Mouse (Mus musculus): ENCODE measurements around the gene Trpv5. TPM values are rescaled to one million over a fixed set of nuclear protein-coding genes. Genes with fewer than 3 reads are reported as not detected.

The Trpv5 gene
- total RNA-seq, 2 experiments from 2014 or later = not detected

GRCm38 (mm10) chr6:41642765-41643164 is 37.8 kb downstream of the Trpv5 start:
- no peak for DNase-seq (ENCODE audit: low spot score in 2 of 2)
- intact Hi-C loops (cut with DNase I) = no loop called here

GRCm38 (mm10) chr6:41641173-41641866 is 39.2 kb downstream of the Trpv5 start:
- intact Hi-C loops (cut with DNase I) = no loop called here
- no peak for DNase-seq (ENCODE audit: low spot score in 2 of 2)

DNA sequence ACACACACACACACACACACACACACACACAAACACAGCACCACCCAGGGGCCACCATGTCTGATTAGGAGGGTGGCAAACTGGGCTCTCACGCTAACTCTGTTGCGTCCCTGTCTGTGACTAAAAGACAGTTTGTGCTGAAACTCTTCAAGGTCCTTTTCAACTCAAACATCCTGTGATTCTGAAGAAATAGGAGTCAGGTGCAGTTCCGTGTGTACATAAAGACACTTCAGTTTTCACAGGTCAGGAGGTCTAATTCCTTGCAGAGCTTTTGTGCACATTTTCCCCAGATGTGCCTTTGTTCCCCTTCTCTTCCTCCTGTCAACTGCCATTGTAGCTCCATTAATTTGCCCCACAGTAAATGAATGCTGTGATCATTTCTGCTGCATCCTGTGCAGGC is 40.1 kb downstream of the Trpv5 start:
- intact Hi-C loops (cut with DNase I) = no loop called here
- DNase-seq (ENCODE audit: low spot score in 2 of 2) = no peak

- intact Hi-C loops (cut with DNase I) = no loop called here
- no peak for DNase-seq (ENCODE audit: low spot score in 2 of 2)
Observed at GRCm38 (mm10) chr6:41637927-41638506, 42.6 kb downstream of the Trpv5 start.

GRCm38 (mm10) chr6:41637393-41637792 is 43.2 kb downstream of the Trpv5 start:
- intact Hi-C loops (cut with DNase I) = no loop called here

DNA sequence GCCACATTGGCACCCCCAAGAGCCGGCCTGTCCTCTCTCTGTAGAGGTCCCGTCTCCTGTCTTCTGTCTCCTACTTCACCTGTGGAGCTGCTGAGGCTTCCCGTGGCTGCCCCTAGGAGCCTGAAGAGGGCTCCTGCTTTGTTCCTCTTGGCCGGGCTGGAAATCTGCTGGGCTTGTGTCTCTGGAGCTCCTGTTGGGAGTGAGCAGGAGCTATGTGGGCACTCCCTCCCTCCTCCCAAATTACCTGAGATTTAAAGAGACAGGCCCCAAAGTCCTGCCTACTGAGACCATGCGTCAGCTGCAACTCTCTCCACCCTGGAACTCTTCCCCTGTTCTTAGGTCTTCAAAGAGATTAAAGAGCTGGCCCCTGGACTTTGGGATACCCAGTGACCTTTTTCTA is 44.4 kb downstream of the Trpv5 start, which contains the start of gene Trpv6:
TSS of gene Trpv6 (minus strand) at position 228 of the 400 bp plus-strand sequence.
- intact Hi-C loops (cut with DNase I) = no loop called here
- no peak for DNase-seq (ENCODE audit: low spot score in 2 of 2)

More at GRCm38 (mm10) chr6:41637393-41637792, 43.2 kb downstream of the Trpv5 start:
- DNase-seq (ENCODE audit: low spot score in 2 of 2) = no peak

DNA sequence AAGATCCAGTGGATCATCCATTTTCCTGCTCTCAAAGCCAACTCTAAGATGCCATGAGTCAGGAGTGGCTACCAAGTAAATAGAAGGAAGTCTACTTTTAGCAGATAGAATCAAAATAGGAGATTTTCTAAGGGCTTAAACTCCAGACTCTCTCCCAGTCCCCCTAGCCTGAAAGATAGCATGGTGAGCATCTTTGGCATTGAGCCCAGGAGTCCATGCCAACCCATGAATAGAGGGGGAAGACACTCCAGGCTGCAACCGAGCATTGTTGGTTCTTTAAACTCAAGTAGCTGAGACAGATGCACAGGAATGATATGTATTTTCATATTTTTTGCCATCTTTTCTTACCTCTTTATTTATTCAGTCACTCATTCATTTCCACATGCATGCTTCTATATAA is 45.4 kb downstream of the Trpv5 start:
- intact Hi-C loops (cut with DNase I) = no loop called here
- no peak for DNase-seq (ENCODE audit: low spot score in 2 of 2)

GRCm38 (mm10) chr6:41631549-41631948 is 49.0 kb downstream of the Trpv5 start:
- no peak for DNase-seq (ENCODE audit: low spot score in 2 of 2)
- intact Hi-C loops (cut with DNase I) = no loop called here

- no peak for DNase-seq (ENCODE audit: low spot score in 2 of 2)
- intact Hi-C loops (cut with DNase I) = no loop called here
Observed at GRCm38 (mm10) chr6:41630791-41631190, 49.8 kb downstream of the Trpv5 start.

- no peak for DNase-seq (ENCODE audit: low spot score in 2 of 2)
- intact Hi-C loops (cut with DNase I) = no loop called here
Observed at GRCm38 (mm10) chr6:41628180-41628579, 52.4 kb downstream of the Trpv5 start.

DNA sequence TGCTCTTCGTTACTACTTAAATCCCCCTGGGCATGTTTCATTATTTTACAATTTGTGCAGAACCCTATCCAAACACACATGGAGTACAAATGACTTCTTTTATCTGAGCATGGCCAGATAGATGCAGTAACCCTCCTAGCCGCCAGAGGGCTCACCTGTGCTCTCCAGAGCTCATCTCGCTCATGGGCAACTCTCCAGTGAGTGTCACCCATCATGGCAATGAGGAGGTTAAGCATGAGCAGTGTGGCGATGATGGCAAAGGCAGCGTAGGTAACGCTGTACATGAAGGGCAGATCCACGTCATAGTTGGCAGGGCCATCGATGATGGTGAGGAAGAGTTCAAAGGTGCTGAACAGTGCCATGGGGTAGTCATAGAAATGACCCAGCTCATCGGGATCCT is 57.9 kb downstream of the Trpv5 start:
- intact Hi-C loops (cut with DNase I) = no loop called here
- peak in 1 of 2 experiments; percentile 57 for DNase-seq (ENCODE audit: low spot score in 2 of 2)

DNA sequence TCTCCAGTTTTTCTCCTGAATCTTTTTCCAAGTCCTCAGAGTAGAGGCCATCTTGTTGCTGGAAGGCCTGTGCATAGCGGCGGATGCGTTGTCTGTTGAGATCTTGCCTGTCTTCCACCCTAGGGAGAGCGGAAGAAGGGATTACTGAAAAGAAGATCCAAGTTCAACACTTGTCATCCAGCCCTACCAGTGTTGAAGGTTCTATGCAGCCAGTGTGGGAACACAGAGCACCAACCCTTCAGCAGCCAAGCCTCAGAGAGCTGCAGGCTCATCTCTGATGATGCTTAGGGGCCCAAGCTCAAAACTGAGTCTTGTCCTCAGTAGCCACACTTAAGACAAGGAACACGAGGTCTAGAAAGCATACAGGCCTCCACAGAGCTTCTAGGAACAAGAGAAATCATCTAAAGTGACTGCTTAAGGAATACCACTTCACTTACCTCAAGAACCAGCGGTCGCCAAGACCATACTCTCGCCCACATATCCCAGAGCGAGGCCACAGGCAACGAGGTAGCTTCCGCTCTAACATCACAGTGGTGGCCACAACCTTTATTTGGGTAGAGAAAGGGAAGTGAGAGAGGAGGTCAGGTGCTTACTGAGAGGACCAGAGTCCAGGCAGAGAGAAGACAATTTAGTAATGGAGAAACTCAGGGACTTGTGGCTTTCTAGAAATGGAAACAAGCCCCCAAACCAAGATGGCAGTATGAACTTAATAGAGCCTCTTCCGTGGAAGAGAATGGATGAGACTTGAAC is 59.2 kb downstream of the Trpv5 start:
- intact Hi-C loops (cut with DNase I) = no loop called here
- no peak for DNase-seq (ENCODE audit: low spot score in 2 of 2)

DNA sequence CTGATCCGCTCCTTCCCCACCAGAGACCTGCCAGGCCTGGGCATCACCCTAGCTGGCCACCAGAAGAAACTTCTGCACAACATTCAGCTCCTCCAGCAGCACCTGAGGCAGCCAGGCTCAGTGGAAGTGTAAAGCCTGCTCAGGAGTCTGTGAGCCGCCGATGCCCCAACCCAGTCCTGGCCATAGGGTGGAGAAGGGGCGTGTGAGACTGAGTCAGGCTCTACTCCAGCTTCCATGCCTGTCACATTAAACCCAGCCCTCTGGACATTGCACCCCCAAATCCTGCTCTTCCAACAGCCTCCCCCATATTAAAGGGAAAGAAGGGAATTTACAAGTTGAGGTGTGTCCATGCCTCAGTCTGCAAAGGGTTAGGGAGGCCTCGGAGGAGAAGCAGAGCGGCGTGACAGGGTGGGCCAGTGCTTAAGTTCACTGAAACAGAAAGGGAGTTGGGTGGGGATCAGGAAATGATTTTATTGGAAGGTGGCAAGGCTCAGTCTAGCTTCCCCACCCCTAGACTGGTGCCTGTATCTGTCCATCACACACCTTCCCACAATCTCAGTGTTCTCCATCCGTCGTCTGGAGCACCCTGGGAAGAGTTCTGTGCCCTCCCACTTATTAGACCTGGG is 60.3 kb downstream of the Trpv5 start:
- no peak for DNase-seq (ENCODE audit: low spot score in 2 of 2)
- intact Hi-C loops (cut with DNase I) = no loop called here

GRCm38 (mm10) chr6:41607637-41608036 is 72.9 kb downstream of the Trpv5 start:
- intact Hi-C loops (cut with DNase I) = loop anchor here (5.0 kb wide), 2 partner anchors 150 to 670 kb away; no protein-coding TSS in a partner anchor
- no peak for DNase-seq (ENCODE audit: low spot score in 2 of 2)

GRCm38 (mm10) chr6:41606214-41606613 is 74.4 kb downstream of the Trpv5 start:
- DNase-seq (ENCODE audit: low spot score in 2 of 2) = peak; percentile 58 to 75
- intact Hi-C loops (cut with DNase I) = loop anchor here (5.0 kb wide), 2 partner anchors 151 to 671 kb away; no protein-coding TSS in a partner anchor

- intact Hi-C loops (cut with DNase I) = loop anchor here (5.0 kb wide), 2 partner anchors 152 to 672 kb away; no protein-coding TSS in a partner anchor
- no peak for DNase-seq (ENCODE audit: low spot score in 2 of 2)
Observed at GRCm38 (mm10) chr6:41605794-41606104, 74.8 kb downstream of the Trpv5 start.

DNA sequence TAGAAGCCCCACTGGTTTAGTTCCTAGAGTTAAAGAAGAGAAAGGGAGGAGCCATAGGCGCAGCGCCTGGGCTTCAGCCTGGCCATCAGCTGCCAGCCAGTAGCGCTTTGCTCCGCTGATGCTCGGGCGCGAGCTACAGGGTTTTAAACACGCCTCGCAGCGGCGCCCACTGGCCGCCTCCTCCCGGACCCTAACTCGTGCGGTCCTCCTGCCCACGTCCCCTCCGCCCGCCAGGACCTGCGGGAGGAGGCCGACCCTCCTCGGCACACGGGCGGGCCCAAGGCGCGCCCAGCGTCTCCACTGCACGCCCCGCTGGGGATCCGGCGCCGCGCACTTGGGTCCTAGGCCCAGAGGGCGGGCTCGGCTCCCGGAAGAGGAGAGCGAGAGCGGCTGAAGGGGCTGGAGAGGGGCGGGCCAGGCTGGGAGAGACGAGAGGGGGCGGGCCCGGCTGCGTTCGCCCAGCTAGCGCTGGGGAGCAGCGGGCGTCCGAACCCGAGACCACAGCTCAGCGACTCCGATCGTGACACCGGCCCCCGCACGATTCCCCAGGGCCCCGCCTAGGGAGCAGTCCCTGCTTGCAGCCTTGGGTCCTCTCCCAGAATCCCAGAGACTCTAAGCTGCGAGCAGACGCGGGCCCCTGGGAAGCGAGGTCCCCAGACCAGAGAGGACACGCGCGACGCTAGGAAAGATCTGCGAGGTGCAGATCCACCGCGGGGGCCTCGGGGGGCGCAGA is 75.3 kb downstream of the Trpv5 start, which contains the start of gene Ephb6:
TSS of gene Ephb6 (plus strand) at position 422 of the 733 bp plus-strand sequence.
- DNase-seq (ENCODE audit: low spot score in 2 of 2) = peak; percentile 72 to 83
- intact Hi-C loops (cut with DNase I) = loop anchor here (5.0 kb wide), 2 partner anchors 152 to 672 kb away; no protein-coding TSS in a partner anchor

GRCm38 (mm10) chr6:41604401-41605050 is 76.0 kb downstream of the Trpv5 start:
- intact Hi-C loops (cut with DNase I) = loop anchor here (5.0 kb wide), 3 partner anchors 153 to 673 kb away; no protein-coding TSS in a partner anchor
- DNase-seq (ENCODE audit: low spot score in 2 of 2) = peak; percentile 67 to 70
